Mouse (Mus musculus): Measurements from ENCODE around the gene Olfr800. TPM values are rescaled to one million over a fixed set of nuclear protein-coding genes. Genes with fewer than 3 reads are reported as not detected.

Olfr800 gene
- polyA plus RNA-seq (2014; fragmentation: Illumina TruSeq; extraction: RNeasy Lipid Tissue Mini Kit (QIAGEN cat#74804); ENCODE audit: low read depth, low replicate concordance): not detected

GRCm38 (mm10) chr10:129657394-129657793, at the start of gene Olfr800:
Olfr800 (plus strand) TSS chr10:129657694.

GRCm38 (mm10) chr10:129612470-129612869, 45.0 kb upstream of the Olfr800 start, which contains the start of gene Olfr796:
Olfr796 (minus strand) TSS chr10:129612570.

GRCm38 (mm10) chr10:129627834-129628233, 29.7 kb upstream of the Olfr800 start, which contains the start of gene Olfr798:
Olfr798 (minus strand) TSS chr10:129627934.

GRCm38 (mm10) chr10:129637184-129637583, 20.3 kb upstream of the Olfr800 start, which contains the start of gene Olfr799:
Olfr799 (plus strand) TSS chr10:129637484.

GRCm38 (mm10) chr10:129673765-129674164, 16.3 kb downstream of the Olfr800 start, which contains the start of gene Olfr801:
Olfr801 (minus strand) TSS chr10:129673865.

GRCm38 (mm10) chr10:129688069-129688468, 30.6 kb downstream of the Olfr800 start, which contains the start of gene Olfr802:
Olfr802 (minus strand) TSS chr10:129688169.

GRCm38 (mm10) chr10:129694186-129694585, 36.7 kb downstream of the Olfr800 start, which contains the start of gene Olfr803:
Olfr803 (minus strand) TSS chr10:129694286.

GRCm38 (mm10) chr10:129702910-129703309, 45.4 kb downstream of the Olfr800 start, which contains the start of gene Olfr804:
Olfr804 (plus strand) TSS chr10:129703210.

Other genes with a start within 250 kb of the Olfr800 start
- not detected for gene Olfr786, start 230.4 kb upstream of the Olfr800 start, polyA plus RNA-seq (2014; fragmentation: Illumina TruSeq; extraction: RNeasy Lipid Tissue Mini Kit (QIAGEN cat#74804); ENCODE audit: low read depth, low replicate concordance)
- not detected for gene Olfr787, start 195.8 kb upstream of the Olfr800 start, polyA plus RNA-seq (2014; fragmentation: Illumina TruSeq; extraction: RNeasy Lipid Tissue Mini Kit (QIAGEN cat#74804); ENCODE audit: low read depth, low replicate concordance)
- gene Olfr788, start 186.7 kb upstream of the Olfr800 start, polyA plus RNA-seq (2014; fragmentation: Illumina TruSeq; extraction: RNeasy Lipid Tissue Mini Kit (QIAGEN cat#74804); ENCODE audit: low read depth, low replicate concordance): not detected
- gene Olfr789, start 172.9 kb upstream of the Olfr800 start, polyA plus RNA-seq (2014; fragmentation: Illumina TruSeq; extraction: RNeasy Lipid Tissue Mini Kit (QIAGEN cat#74804); ENCODE audit: low read depth, low replicate concordance): not detected
- not detected for gene Olfr790, start 159.2 kb upstream of the Olfr800 start, polyA plus RNA-seq (2014; fragmentation: Illumina TruSeq; extraction: RNeasy Lipid Tissue Mini Kit (QIAGEN cat#74804); ENCODE audit: low read depth, low replicate concordance)
- gene Olfr791, start 135.9 kb upstream of the Olfr800 start, polyA plus RNA-seq (2014; fragmentation: Illumina TruSeq; extraction: RNeasy Lipid Tissue Mini Kit (QIAGEN cat#74804); ENCODE audit: low read depth, low replicate concordance): not detected
- gene Olfr792, start 118.5 kb upstream of the Olfr800 start, polyA plus RNA-seq (2014; fragmentation: Illumina TruSeq; extraction: RNeasy Lipid Tissue Mini Kit (QIAGEN cat#74804); ENCODE audit: low read depth, low replicate concordance): not detected
- gene Olfr794, start 90.0 kb upstream of the Olfr800 start, polyA plus RNA-seq (2014; fragmentation: Illumina TruSeq; extraction: RNeasy Lipid Tissue Mini Kit (QIAGEN cat#74804); ENCODE audit: low read depth, low replicate concordance): not detected
- gene Olfr796, start 45.1 kb upstream of the Olfr800 start, polyA plus RNA-seq (2014; fragmentation: Illumina TruSeq; extraction: RNeasy Lipid Tissue Mini Kit (QIAGEN cat#74804); ENCODE audit: low read depth, low replicate concordance): not detected
- gene Olfr798, start 29.8 kb upstream of the Olfr800 start, polyA plus RNA-seq (2014; fragmentation: Illumina TruSeq; extraction: RNeasy Lipid Tissue Mini Kit (QIAGEN cat#74804); ENCODE audit: low read depth, low replicate concordance): not detected
- not detected for gene Olfr799, start 20.2 kb upstream of the Olfr800 start, polyA plus RNA-seq (2014; fragmentation: Illumina TruSeq; extraction: RNeasy Lipid Tissue Mini Kit (QIAGEN cat#74804); ENCODE audit: low read depth, low replicate concordance)
- gene Olfr801, start 16.2 kb downstream of the Olfr800 start, polyA plus RNA-seq (2014; fragmentation: Illumina TruSeq; extraction: RNeasy Lipid Tissue Mini Kit (QIAGEN cat#74804); ENCODE audit: low read depth, low replicate concordance): not detected
- gene Olfr802, start 30.5 kb downstream of the Olfr800 start, polyA plus RNA-seq (2014; fragmentation: Illumina TruSeq; extraction: RNeasy Lipid Tissue Mini Kit (QIAGEN cat#74804); ENCODE audit: low read depth, low replicate concordance): not detected
- not detected for gene Olfr803, start 36.6 kb downstream of the Olfr800 start, polyA plus RNA-seq (2014; fragmentation: Illumina TruSeq; extraction: RNeasy Lipid Tissue Mini Kit (QIAGEN cat#74804); ENCODE audit: low read depth, low replicate concordance)
- gene Olfr804, start 45.5 kb downstream of the Olfr800 start, polyA plus RNA-seq (2014; fragmentation: Illumina TruSeq; extraction: RNeasy Lipid Tissue Mini Kit (QIAGEN cat#74804); ENCODE audit: low read depth, low replicate concordance): not detected
- gene Olfr805, start 71.7 kb downstream of the Olfr800 start, polyA plus RNA-seq (2014; fragmentation: Illumina TruSeq; extraction: RNeasy Lipid Tissue Mini Kit (QIAGEN cat#74804); ENCODE audit: low read depth, low replicate concordance): not detected
- not detected for gene Olfr806, start 84.2 kb downstream of the Olfr800 start, polyA plus RNA-seq (2014; fragmentation: Illumina TruSeq; extraction: RNeasy Lipid Tissue Mini Kit (QIAGEN cat#74804); ENCODE audit: low read depth, low replicate concordance)
- gene Olfr807, start 100.1 kb downstream of the Olfr800 start, polyA plus RNA-seq (2014; fragmentation: Illumina TruSeq; extraction: RNeasy Lipid Tissue Mini Kit (QIAGEN cat#74804); ENCODE audit: low read depth, low replicate concordance): not detected
- not detected for gene Olfr808, start 107.8 kb downstream of the Olfr800 start, polyA plus RNA-seq (2014; fragmentation: Illumina TruSeq; extraction: RNeasy Lipid Tissue Mini Kit (QIAGEN cat#74804); ENCODE audit: low read depth, low replicate concordance)
- gene Olfr809, start 116.9 kb downstream of the Olfr800 start, polyA plus RNA-seq (2014; fragmentation: Illumina TruSeq; extraction: RNeasy Lipid Tissue Mini Kit (QIAGEN cat#74804); ENCODE audit: low read depth, low replicate concordance): not detected
- gene Olfr810, start 137.2 kb downstream of the Olfr800 start, polyA plus RNA-seq (2014; fragmentation: Illumina TruSeq; extraction: RNeasy Lipid Tissue Mini Kit (QIAGEN cat#74804); ENCODE audit: low read depth, low replicate concordance): not detected
- gene Olfr811, start 146.7 kb downstream of the Olfr800 start, polyA plus RNA-seq (2014; fragmentation: Illumina TruSeq; extraction: RNeasy Lipid Tissue Mini Kit (QIAGEN cat#74804); ENCODE audit: low read depth, low replicate concordance): not detected
- gene Olfr812, start 188.4 kb downstream of the Olfr800 start, polyA plus RNA-seq (2014; fragmentation: Illumina TruSeq; extraction: RNeasy Lipid Tissue Mini Kit (QIAGEN cat#74804); ENCODE audit: low read depth, low replicate concordance): not detected
- not detected for gene Olfr813, start 197.7 kb downstream of the Olfr800 start, polyA plus RNA-seq (2014; fragmentation: Illumina TruSeq; extraction: RNeasy Lipid Tissue Mini Kit (QIAGEN cat#74804); ENCODE audit: low read depth, low replicate concordance)
- gene Olfr814, start 222.2 kb downstream of the Olfr800 start, polyA plus RNA-seq (2014; fragmentation: Illumina TruSeq; extraction: RNeasy Lipid Tissue Mini Kit (QIAGEN cat#74804); ENCODE audit: low read depth, low replicate concordance): not detected
- gene Olfr815, start 248.2 kb downstream of the Olfr800 start, polyA plus RNA-seq (2014; fragmentation: Illumina TruSeq; extraction: RNeasy Lipid Tissue Mini Kit (QIAGEN cat#74804); ENCODE audit: low read depth, low replicate concordance): not detected